Mouse (Mus musculus): ENCODE results near the gene Lhfpl2.

Gene Lhfpl2

DNA sequence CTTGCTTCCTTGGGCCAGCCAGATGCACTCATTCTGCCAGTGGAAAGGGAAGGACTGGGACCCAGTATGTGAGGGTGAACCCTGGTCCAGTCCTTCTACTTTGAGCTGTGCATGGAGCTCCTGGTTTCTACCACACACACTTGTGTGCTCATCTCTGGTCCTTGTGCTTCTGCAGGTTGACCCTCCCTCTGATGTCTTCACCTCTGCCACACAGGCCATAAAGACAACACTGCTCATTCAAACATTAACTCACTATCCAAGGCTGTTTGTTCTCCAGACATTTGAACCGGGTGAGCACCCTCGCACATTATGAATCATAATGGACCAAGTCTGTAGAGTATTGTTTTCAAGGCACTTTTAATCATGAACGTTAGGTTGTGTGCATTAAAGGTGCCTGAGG, 37.0 kb downstream of the Lhfpl2 start:
- in situ Hi-C loops (cut with MboI, MseI) = no loop called here

DNA sequence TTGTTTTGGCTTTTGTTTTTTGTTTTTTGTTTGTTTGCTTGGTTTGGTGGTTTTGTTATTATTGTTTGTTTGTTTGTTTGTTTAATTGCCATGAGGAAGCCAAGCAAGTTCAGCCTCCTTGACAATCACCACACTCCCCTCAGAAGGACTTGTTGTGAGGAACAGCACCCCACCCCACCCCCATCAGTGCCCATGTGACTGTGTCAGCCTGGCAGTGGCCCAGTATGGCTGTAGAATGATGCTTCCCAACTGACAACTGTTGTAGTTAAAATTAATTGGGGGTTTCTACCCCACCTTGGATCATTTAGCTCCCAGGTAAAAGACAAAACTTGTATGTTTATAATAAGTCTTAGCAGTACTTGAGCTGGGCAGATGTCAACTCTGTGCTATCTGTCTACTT, 37.6 kb downstream of the Lhfpl2 start:
- in situ Hi-C loops (cut with MboI, MseI) = no loop called here

DNA sequence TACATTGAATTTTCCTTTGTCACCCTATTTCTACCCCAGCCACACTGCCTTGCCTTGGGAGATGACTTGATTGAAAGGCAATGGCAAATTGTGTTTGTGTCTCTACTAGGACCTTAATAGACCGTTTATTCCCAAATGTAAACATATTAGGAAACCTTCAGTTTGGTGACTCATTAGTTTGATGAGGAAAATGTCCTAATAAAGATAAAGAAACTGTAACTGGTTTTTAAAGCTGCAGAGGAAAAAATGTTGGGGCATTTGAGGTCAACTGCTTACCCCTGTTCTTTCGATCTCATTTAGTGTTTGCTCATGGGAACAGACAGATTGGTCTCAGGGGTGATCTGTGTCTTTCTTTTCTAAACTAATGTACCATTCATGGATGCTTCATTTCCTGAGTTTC, 40.1 kb downstream of the Lhfpl2 start:
- in situ Hi-C loops (cut with MboI, MseI) = no loop called here

DNA sequence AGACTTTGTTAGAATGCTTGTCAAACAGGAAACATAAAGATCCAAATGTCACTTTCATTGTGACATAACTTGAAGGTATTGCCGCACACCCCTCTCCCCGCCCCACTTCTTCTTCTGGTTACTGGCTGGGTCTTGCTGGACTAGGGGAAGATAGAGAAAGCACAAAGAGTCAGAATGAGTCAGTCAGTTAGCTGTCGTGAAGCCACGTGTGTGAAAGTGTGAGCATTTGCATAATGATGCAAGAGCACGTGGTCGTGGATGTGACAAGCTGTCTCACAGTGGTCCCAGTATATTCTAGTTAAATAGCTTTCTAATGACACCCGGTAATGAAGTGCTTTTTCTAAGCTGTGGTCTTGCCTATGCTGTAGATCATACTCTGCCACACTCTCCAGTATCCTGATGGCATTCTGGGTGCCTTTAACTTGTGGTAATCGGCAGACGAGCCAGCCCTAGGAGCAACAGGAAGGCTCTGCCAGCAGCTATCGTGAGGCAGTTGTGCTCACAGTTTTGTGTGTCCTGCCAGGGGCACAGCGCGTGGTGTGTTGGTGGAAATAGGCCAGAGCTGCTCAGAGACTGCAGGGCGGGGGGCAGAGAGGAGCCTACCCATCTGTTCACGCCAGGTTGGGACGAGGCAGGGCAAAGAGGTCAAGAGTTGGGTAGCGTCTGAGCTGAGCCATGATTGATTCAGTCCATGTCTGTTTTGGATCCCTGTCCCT, 40.9 kb downstream of the Lhfpl2 start:
- in situ Hi-C loops (cut with MboI, MseI) = no loop called here

DNA sequence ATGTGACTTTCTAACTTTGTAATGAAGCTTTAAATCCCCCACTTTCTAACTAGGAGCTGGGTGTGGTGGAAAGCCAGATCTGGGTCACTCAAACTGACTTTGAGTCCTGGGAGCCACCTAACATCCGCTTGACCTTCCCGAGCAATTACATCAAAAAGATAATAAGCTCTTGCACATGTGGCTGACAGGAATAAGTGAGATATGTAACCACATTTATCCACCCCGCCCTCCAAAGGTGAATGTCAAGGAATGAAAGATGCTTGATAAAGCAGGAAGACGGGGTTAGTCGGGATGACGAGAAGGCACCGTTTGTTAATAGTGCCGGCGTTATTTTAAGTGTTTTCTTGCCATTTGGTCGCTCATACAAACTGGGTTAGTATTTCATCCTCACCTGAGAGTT, 41.5 kb downstream of the Lhfpl2 start:
- in situ Hi-C loops (cut with MboI, MseI) = no loop called here

DNA sequence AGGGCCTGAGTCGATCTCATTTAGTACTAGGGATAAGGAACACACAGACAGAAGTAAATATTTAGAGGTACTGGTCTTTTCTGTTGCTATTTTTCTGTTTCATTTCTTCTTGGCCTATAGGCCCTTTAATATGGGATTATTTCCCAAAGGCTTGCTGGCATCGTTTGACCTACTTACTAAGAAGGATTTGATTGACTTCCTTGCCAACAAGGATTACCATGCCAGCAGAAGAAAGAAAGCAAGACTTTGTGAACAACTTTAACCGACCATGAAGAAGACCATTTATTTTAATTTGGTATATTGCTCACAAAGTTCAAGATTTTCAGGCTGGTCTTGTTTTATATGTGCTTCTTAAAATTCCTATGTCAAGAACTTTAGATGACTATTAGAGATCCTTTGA, 42.8 kb downstream of the Lhfpl2 start:
- in situ Hi-C loops (cut with MboI, MseI) = no loop called here

DNA sequence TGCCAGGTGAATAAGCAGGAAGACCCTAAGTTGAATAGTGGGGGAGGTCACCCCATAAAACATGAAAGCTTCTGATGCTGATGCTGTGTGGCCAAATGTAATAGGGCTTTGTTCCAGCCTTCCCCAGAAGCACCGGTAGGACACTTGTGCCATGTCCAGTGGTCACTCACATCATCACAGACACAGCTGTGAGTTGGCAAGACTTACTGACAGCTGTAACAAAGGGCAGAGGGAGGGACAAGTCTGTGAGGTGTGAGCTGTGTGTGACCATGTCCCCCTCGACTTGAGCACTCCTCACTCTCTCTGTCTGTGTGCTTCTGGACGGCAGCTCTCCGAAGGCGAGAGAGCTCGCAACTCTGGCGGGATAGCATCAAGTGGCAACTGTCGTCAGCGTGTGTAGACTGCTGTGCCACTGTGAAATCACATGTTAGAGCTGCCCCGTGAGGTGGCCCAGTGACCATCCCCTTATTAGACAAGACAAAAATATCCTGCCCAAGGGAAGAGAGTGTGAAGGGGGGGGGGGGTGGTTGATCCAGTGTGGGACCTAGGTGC, 43.5 kb downstream of the Lhfpl2 start:
- in situ Hi-C loops (cut with MboI, MseI) = no loop called here

DNA sequence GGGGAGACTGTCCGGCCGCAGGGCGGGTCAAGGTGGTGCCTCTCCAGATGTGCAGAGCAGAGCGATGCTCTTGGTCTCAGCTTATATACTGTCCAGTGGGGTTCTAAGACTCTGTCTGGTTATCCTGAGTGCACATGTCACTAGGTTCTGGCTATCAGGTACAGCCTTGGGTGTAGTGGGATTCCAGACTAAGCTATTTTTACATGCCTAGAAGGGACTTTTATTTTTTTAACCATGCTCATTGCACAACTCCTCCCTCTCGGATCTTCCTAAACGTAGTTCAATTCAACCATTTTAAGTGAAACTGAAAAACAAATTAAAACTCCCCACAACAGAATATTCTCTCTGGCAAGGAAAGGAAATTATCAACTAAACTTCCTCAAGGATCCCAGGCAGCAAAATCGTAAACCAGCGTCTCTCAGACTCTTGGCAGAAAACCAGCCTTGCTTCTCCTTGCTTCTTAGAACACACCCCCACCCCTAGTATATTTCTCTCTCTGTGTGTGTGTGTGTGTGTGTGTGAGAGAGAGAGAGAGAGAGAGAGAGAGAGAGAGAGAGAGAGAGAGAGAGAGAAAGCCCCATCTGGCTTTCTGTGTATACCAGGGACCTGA, 47.4 kb downstream of the Lhfpl2 start:
- in situ Hi-C loops (cut with MboI, MseI) = no loop called here

DNA sequence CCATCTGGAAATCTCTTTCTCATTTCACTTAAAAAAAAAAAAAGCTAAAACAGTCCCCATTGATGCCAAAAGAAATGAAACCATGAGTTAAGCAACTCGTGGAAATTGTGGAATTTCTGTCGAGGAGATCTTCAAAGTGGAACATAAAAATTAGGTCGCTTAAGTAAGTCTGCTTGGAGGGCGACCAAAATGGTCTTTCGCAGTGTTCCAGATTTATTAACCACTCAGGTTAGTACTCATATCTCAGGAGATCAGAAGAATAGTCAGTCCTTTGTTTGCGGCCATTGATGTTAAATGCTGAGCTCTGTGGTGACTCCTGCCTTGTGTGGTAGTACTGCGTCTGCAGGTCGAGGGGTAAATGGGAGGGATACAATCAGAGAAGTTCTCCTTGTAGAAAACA, 48.8 kb downstream of the Lhfpl2 start:
- in situ Hi-C loops (cut with MboI, MseI) = no loop called here

DNA sequence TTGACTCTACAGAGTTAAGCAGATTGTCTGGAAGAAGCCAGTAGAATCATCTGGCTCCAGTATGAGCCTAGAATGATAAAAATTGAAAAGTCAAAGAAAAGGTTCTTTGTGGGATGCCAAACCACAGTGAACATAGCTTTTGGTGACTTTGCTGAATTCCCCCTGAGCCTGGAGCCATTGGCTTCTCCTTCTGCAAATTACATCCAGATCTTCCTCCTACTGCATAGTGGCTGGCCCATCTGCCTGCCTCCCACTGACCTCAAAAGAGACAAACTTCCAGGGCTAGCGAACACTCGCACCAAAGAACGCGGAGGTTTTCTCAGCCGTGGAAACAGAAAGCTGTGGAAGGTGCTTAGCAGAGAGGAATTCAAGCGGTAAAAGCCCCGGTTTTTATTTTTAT, 49.4 kb downstream of the Lhfpl2 start:
- in situ Hi-C loops (cut with MboI, MseI) = no loop called here

DNA sequence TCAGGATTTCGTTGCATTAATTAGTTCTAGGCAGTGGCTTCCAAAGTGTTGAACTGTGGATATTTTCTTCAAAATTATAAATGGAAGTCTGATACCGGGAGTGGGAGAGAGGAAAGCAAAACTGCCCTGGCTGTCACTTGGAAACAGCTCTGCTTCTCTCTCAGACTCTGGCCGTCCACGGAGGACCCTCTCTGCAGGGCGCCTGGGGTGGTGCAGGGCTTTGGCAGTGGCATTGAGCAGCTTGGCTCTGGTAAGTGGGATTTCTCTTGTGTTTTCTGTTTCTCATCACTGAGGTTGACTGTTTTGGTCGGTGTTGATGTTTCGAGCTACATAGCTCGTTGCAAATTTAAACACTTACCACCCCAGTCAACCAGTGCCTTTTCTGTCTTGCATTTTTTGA, 53.0 kb downstream of the Lhfpl2 start:
- in situ Hi-C loops (cut with MboI, MseI) = no loop called here

DNA sequence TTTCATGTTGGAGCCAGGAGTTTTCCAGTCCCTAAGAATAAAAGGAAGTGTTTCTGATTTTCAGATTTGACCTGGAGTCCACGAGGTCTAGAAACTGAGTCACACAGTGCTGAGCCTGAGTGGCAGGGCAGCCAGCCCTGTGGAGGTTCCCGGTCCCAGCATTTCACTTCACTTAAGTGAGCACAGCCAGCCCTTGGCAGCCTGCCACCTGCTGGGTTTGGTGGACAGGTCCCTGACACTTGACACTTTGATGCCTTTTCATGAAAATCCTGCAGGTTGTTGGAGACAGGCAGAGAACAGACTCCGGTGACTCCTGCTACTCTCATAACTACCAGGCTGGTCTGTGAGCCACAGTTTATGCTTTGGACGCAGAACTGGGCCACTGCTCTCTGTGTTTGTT, 57.9 kb downstream of the Lhfpl2 start:
- in situ Hi-C loops (cut with MboI, MseI) = no loop called here

DNA sequence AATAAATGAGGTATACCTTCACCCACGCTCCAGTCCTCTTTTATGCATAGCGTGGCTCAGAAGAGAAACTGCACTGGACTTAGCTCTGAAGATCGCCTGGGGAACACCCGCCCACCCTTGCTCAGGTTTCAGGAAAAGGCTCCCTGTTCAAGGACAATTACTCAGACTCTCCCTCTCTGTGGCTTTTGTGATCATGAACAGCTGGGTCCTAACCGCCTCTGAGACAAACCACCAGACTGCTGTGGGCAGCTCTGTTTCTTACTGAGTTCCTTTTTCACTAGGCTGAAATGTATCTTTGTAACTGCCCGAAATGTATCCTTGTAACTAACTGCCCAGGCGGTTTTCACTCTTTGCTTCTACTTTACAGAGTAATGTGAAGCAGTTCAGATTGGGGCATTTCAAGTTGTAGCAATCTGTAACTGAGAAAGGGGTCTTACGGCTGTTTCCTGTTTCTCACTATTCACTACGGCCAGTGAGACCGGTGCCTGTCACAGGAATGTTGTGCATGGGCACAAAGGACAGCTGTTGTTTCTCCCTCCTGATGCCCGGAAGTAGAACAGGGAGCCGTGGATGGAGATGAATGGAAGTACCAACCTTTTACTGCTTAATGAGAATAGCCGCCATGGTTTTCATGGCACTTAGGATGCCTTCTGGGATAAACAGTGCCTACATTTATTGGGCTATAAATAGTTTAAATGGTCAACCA, 59.3 kb downstream of the Lhfpl2 start:
- in situ Hi-C loops (cut with MboI, MseI) = no loop called here

DNA sequence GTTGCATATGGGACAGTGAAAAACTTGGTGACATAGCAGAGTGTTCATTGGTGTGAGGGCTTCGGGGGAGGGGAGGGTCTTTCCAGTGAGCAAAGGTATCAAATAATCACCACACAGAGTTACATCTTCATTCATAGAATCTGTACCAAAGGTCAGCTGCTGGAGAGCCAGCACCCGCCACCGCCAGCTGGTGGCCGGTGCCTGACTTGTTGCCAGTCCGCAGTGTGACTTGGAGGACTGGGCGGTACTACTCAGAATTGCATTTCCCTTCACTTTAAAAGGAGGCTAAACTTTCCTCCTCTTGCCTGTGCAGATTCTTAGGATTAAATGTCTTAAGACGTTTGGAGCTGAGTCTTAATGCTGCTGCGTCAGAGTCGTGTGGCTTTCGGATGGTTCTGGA, 59.9 kb downstream of the Lhfpl2 start:
- in situ Hi-C loops (cut with MboI, MseI) = no loop called here

DNA sequence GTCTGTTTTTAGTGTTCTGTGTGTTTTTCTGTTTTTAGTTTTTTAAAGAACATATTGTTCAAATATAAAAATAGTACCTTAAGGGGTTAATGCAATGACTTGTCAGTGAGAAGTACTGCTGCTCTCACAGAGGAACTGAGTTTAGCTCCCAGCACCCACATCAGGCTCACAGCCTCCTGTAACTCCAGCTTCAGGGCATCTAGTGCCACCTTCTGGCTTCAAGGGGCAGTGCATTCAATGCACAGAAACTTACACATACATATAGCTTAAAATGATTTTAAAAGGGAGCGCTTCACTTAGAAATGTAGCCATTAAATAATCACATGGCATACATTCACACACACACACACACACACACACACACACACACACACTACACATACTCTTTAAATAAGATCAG, 60.5 kb downstream of the Lhfpl2 start:
- in situ Hi-C loops (cut with MboI, MseI) = no loop called here

DNA sequence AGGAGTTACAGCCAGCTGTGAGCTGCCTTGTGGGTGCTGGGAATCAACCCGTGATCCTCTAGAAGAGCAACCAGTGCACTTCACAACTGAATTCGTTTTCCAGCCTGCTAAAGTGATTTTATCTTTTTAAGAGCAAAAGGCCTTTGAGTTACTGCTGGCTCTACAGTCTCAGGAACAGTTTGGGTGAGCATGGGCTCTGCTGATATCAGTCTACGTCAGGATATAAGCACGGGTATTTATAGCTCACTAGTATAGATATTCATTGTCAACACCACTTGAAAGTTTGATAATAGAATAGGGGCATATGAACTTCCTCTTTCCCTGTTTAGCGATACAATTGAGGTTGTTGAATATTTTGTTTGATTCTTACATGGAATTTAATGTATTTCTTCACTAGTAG, 61.7 kb downstream of the Lhfpl2 start:
- in situ Hi-C loops (cut with MboI, MseI) = no loop called here

DNA sequence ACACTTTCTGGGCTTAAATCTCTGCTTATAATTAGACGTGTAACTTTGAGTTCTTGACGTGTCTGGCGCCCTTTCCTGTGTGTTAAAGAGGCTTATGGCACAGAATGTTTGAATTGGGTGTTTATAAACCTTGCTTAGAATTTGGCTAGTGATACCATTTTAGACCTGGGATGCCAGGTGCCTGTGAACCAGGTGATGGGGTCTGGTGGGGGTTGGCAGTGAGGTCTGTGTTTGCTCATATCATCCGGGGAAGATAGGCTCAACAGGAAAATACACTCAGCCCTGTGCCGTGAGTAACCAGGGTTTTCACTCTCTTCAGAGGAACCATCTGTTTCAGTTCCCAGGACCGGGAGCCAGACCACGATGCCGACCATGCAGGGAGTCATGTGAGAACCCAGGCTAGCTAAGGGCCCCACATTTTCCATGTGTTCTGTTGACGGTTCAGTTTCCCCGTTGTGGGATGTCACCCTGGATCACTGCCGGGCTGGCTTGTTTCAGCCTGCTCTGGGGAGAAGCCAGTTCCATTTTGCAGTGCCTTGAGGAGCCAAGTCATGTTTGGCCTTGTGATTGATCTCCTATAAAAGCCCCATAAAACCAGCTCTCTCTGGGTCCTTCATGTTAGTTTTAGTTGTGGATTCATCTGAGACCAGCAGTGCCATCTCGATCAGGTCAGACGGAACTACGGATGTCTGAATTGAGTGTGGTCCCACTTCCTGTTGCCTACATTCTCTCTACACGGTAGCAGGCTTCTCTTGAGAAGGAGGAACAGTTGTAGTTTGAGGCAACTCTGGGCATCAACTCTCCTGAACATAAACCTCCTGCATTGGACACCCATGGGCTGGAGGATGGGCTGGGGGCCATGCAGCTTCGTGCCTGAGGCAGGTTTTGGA, 65.4 kb downstream of the Lhfpl2 start:
- in situ Hi-C loops (cut with MboI, MseI) = no loop called here

DNA sequence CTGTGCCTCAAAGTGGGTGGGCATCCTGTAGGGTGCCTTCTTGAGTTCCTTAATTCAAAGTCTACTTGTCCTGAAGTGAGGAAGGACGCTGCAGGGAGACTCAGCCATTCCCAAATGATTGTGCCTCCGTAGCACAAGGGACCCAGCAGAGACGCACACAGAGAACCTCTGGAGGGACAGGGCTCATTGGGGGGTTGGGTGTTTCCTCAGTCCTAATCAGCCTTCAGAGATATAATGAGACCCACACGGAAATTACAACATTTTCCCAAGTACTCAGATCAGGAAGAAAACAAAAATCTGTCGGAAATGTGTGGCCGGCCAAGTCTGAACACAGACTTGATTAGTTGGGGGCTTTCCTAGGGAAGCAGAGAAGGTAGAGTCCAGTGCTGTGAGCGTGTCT, 72.8 kb downstream of the Lhfpl2 start:
- in situ Hi-C loops (cut with MboI, MseI) = no loop called here

DNA sequence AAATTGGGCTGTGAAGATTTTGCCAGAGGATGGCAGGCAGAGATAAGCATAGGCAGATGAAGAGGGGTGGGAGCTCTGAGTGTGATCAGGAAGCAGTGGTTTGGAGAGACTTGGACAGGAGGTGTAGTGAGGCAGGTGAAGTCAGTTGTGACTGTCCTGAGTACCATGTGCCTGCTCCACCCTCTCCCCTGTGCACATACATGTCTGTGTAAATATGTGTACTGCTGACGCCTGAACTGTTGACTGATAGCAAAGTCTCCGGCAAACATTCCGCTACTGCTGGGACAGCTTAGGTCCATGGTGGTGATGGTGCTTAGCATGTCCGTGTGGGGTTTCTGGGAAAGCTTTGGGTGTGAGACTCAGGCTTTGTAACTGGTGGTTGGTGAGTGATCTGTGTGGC, 73.5 kb downstream of the Lhfpl2 start:
- in situ Hi-C loops (cut with MboI, MseI) = no loop called here

DNA sequence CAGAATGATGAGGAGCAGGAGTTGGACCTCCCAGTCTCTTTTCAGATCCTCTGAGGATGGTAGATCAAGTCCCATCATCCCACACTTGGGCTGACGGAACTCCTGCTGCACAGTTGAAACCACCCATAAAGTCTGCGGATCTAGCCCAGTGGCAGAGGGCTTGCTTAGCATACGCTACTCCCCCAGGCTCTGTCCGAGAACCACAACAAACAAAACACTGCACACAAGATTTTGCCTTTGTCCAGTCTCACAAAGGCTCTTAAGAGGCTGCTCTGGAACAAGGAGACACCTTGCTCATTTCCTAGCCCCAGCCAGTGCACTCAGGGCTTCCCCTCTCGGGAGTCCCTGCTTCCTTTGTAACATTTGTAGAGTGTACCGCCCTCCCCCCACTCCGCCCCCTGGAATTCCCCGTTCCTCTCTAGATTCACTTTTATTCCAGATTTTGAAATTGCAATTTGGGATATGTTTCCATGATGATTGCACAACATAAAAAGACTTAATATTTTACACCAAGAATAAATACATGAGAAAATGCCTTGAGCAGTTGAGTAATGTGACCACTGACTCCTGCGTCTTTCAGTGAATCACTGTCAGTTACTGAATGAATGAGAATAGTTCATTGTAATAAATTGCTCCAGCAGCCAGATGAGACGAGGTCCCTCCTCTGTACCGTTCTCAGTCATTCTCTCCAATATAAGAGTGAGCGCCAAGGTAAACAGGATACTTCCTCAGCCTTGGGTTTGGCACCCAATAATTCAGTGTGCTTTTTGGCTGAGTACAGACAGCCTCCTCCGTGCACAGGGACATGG, 74.8 kb downstream of the Lhfpl2 start:
- in situ Hi-C loops (cut with MboI, MseI) = no loop called here

DNA sequence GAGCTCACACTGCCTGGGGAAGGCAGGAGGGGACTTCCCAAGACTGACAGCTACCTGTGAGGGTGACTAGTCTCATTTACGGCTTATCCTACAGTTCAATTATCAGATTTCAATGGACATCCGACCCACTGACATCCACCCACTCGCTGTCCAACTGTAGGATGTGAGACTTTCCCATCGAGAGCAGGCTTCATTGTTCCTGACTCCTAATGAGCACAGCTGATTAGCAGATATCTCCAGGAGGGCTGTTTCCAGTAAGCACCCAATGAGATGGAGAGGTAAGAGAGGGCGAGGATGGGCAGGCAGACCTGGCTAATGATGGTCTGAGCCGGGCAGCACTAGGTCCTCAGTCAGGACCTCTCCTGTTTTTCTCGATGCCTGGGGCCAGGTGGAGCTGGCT, 77.0 kb downstream of the Lhfpl2 start:
- in situ Hi-C loops (cut with MboI, MseI) = no loop called here
